Mouse (Mus musculus) hindbrain, embryonic 10.5 days (tissue): ENCODE results near the gene Pde11a. TPM values are rescaled to one million over a fixed set of nuclear protein-coding genes. Genes with fewer than 3 reads are reported as not detected.

Experiments used
- DNase-seq: peaks from one replicate; pipeline ENCODE4 v3.0.0-alpha.2; 2017; ENCODE audit warnings: low spot score
- H3K27ac ChIP-seq: fragments of 300-500 bp; sonication (generic); 2 replicates; pipeline ENCODE4 v1.5.1; 2016; ENCODE audit warnings: mild to moderate bottlenecking, moderate library complexity
- H3K27me3 ChIP-seq: fragments of 300-500 bp; sonication (generic); 2 replicates; pipeline ENCODE4 v1.6.1; 2016; ENCODE audit warnings: mild to moderate bottlenecking; ENCODE audit not compliant: poor library complexity, insufficient read depth, severe bottlenecking
- H3K36me3 ChIP-seq: fragments of 300-500 bp; sonication (generic); 2 replicates; pipeline ENCODE4 v1.6.1; 2016; ENCODE audit warnings: mild to moderate bottlenecking, moderate library complexity
- H3K4me1 ChIP-seq: fragments of 300-500 bp; sonication (generic); replicated peaks from 2 replicates; pipeline ENCODE4 v1.6.1; 2016; ENCODE audit warnings: mild to moderate bottlenecking
- H3K4me3 ChIP-seq: fragments of 300-500 bp; sonication (generic); 2 replicates; pipeline ENCODE4 v1.5.1; 2016; ENCODE audit warnings: mild to moderate bottlenecking, moderate library complexity
- H3K9me3 ChIP-seq: fragments of 300-500 bp; sonication (generic); 2 replicates; pipeline ENCODE4 v1.6.1; 2016; ENCODE audit warnings: mild to moderate bottlenecking, moderate library complexity
- WGBS: fragments of 180-500 bp; shearing (Covaris S2); methylation state at CpG from one replicate; pipeline ENCODE4 v1.1.7; 2016; 5-methylcytosine and 5-hydroxymethylcytosine counted together
- polyA plus RNA-seq: library from polyadenylated mRNA; unstranded; fragments of >200 nt; fragmentation: Nextera tagmentation; extraction: Ambion mirVana; gene quantifications from 2 replicates; pipeline ENCODE4 v1.2.1, GENCODE M21; 2016

The Pde11a gene
- polyA plus RNA-seq, 1 experiment from 2014 or later: 0.29 TPM

DNA sequence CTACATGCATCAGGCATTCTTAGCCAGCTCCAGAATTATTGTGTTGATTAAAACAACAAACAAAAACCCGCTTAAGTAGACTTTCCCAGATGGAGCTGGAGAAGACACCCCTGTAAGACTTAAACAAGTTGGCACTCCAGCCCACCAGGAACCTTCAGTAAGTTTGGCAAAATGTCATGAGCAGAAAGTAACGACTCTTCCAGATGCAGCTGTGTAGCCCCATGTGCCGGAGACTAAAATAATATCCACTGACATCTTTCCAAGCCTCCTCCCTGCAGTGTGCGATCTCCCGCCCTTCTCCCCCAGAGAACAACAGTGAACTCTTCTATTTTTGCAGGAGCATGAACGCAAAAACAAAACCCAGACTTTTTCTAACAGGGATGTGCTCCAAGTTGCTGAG lies 265.5 kb downstream of the Pde11a start:
- peaks cover 22% of the 10 kb centered on the region for H3K4me1 ChIP-seq
- H3K27ac ChIP-seq: no peak overlapping the region
- DNase-seq: no peak
- no peak overlapping the region for H3K4me3 ChIP-seq
- H3K9me3 ChIP-seq: no peaks in the 10 kb centered on the region
- H3K27me3 ChIP-seq: no peaks in the 10 kb centered on the region
- H3K36me3 ChIP-seq: no peaks in the 10 kb centered on the region
- 68% methylated on average over 6 of the region's 6 CpGs for WGBS

DNA sequence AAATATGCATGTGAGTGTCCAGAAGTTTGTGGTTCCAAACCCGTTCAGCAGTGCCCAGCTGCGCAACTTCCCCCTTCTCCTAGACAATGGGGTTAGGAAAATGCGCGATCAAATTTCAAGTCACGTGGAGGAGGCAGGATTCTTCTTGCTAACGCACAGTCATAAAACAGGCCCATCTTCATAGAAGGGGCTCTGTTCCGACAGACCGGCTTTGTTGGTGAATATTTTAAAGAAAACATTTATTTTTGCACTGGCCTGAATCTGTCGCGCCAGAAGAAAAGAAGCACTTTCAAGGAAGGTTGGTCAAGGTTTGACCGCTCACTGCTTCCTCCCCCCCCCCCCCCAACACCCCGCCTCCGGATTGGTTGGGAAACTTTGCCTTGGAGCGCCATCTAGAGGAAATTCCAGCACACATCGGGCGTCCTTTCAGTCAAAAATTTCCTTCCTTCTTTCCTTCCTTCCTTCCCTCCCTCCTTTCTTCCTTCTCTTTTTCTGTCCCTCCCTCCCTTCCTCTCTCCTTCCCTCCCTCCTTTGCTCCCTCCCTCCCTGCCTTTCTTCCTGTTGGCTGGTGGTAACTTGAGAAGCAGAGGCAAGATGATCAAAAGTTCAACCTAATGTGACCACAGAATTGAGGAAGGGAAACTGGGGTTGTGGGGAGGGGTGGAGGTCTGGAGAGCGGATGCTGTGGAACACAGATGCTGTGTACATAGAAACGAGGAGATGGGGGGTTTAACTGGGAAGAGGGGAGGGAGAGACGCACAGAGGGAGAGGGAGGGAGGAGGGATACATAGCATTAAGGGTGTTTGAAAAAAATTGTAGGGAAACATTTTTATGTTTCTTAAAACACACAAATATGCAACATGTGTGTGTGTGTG lies 267.9 kb downstream of the Pde11a start:
- no peaks in the 10 kb centered on the region for H3K27me3 ChIP-seq
- H3K4me1 ChIP-seq: peaks cover 22% of the 10 kb centered on the region
- no peaks in the 10 kb centered on the region for H3K36me3 ChIP-seq
- DNase-seq: peak; percentile 88
- peak overlapping the region; percentile 52 for H3K4me3 ChIP-seq
- peak overlapping the region; percentile 91 for H3K27ac ChIP-seq
- no peaks in the 10 kb centered on the region for H3K9me3 ChIP-seq
- 4% methylated on average over 19 of the region's 19 CpGs for WGBS

DNA sequence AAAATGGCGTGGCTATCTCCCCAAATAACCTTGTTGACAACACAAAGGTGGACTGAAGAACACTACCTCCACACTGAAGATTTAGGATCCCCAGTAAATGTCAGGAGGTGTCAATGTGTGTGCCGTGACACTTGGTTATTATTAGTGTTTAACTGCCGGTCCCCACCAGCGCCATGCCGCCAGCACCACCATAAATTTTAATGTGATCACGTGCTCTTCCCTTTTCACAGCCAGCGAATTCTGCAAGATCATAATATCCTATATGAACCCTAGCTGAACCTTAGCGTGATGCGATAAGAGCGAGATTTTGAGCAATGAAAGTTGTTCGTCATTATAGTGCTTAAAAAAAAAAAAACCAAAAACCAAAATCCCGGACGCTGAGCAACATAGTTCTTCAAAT lies 269.3 kb downstream of the Pde11a start:
- Histone ChIP-seq H3K4me3 (no peak overlapping the region), H3K27ac (peak overlapping the region; percentile 91), H3K36me3 (no peaks in the 10 kb centered on the region), H3K9me3 (no peaks in the 10 kb centered on the region), H3K27me3 (no peaks in the 10 kb centered on the region), H3K4me1 (peaks cover 22% of the 10 kb centered on the region)
- no peak for DNase-seq
- WGBS: 85% methylated on average over 13 of the region's 13 CpGs

DNA sequence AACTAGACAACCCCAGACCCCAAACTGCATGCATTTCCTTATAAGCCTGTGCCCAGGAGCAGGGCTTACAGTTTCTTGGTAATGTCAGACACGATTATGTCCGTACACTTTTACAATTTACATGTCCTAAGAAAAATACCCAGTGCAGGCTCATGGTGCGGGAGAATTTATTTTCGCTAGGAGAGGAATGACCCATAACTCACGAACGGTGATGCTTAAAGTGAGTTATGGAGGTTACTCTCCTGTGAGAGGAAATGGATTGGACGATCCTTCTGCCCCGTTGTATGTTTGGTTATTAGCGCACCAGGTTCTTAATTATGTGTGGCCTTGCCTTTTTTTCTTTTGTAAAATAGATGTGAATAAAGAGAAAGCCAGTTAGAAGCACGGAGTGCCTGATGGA lies 270.4 kb downstream of the Pde11a start:
- H3K9me3 ChIP-seq: no peaks in the 10 kb centered on the region
- WGBS: 90% methylated on average over 10 of the region's 10 CpGs
- no peaks in the 10 kb centered on the region for H3K36me3 ChIP-seq
- no peaks in the 10 kb centered on the region for H3K27me3 ChIP-seq
- no peak for DNase-seq
- peak overlapping the region; percentile 59; the same call in 1 of the 2 replicates for H3K27ac ChIP-seq
- no peak overlapping the region for H3K4me3 ChIP-seq
- H3K4me1 ChIP-seq: peaks cover 26% of the 10 kb centered on the region

DNA sequence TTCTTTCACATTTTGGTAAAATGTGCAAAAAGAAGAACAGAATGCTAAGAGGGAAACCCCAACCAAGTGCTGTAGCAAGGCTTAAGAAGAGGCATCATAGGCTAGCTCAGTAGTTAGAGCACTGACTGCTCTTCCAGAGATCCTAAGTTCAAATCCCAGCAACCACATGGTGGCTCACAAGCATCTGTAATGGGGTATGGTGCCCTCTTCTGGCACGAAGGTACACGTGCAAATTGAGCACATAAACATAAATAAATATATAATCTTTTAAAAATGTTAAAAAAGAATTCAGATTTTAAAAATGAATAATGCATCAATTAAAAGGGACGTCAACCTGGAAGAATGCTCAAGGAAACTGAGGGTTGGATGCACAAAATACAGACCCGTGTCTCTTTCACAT lies 271.4 kb downstream of the Pde11a start:
- Histone ChIP-seq H3K4me1 (peaks cover 26% of the 10 kb centered on the region), H3K9me3 (no peaks in the 10 kb centered on the region), H3K27ac (no peak overlapping the region), H3K36me3 (no peaks in the 10 kb centered on the region), H3K27me3 (0 out of 2 replicates have a peak, but pooled peaks cover 5% of the 10 kb centered on the region), H3K4me3 (no peak overlapping the region)
- 59% methylated on average over 4 of the region's 4 CpGs for WGBS
- DNase-seq: no peak

DNA sequence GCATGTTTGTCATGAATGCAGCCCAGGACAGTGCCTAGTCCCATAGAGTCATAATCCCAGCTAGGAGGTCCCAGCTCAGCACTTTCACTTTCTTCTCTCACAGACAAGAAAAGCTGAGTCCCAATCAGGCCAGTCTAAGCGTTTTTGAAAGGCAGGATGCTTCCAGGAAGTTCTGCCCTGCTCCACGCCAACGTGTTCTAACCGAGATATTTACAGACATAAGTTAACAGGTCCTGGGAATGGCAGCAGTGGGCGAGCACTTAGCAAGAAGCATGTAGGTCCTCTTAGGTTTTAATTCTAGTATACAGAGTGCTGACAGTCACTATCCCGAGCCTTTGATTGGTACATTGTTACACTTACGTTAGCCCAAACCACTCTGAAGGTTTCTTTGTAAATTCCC lies 273.3 kb downstream of the Pde11a start:
- no peak for DNase-seq
- no peaks in the 10 kb centered on the region for H3K36me3 ChIP-seq
- H3K9me3 ChIP-seq: no peaks in the 10 kb centered on the region
- H3K4me1 ChIP-seq: peaks cover 21% of the 10 kb centered on the region
- H3K4me3 ChIP-seq: no peak overlapping the region
- H3K27me3 ChIP-seq: 0 out of 2 replicates have a peak, but pooled peaks cover 9% of the 10 kb centered on the region
- H3K27ac ChIP-seq: no peak overlapping the region
- WGBS: 70% methylated on average over 7 of the region's 7 CpGs

DNA sequence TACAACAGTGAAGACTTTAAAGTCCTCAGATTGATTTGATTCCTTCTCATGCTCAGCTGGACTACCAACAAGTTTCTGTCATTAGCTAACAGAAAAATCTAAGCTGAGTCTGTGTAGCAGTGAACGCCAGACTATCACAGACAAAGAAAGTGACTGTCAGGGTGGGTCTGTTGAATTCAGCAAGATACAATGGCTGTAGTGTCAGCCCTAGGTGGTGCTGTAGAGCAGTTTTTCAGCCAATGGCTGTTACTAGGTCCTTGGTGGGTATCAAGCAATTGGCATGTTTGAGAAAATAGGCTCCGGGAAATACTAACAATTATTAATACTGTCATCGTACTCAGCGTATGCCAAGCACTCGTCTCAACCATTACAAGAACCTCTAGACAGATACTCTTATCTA lies 274.5 kb downstream of the Pde11a start:
- H3K27me3 ChIP-seq: 0 out of 2 replicates have a peak, but pooled peaks cover 9% of the 10 kb centered on the region
- no peaks in the 10 kb centered on the region for H3K9me3 ChIP-seq
- H3K4me1 ChIP-seq: peaks cover 21% of the 10 kb centered on the region
- no peak overlapping the region for H3K4me3 ChIP-seq
- peak overlapping the region; percentile 72 for H3K27ac ChIP-seq
- WGBS: 77% methylated on average over 5 of the region's 5 CpGs
- peak; percentile 52 for DNase-seq
- no peaks in the 10 kb centered on the region for H3K36me3 ChIP-seq

DNA sequence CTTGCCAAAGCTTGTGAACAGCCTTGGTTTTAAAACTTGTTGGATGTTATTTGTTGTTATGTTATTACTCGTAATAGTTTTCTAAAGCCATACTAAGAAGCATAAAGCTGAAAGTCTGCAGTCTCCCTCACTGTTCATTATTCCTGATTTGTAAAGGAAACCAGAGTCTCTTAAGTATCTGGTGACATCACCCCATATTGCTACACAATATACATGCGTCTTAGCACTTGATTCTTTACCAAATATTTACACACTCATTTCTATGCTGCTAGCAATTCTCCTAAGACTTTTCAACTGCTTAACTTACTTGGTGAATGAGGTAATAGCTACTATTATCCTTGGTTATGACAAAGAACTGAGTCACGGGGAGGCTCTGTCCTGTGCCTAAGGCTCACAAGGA lies 278.4 kb downstream of the Pde11a start:
- 87% methylated on average over 3 of the region's 3 CpGs for WGBS
- no peaks in the 10 kb centered on the region for H3K9me3 ChIP-seq
- DNase-seq: no peak

DNA sequence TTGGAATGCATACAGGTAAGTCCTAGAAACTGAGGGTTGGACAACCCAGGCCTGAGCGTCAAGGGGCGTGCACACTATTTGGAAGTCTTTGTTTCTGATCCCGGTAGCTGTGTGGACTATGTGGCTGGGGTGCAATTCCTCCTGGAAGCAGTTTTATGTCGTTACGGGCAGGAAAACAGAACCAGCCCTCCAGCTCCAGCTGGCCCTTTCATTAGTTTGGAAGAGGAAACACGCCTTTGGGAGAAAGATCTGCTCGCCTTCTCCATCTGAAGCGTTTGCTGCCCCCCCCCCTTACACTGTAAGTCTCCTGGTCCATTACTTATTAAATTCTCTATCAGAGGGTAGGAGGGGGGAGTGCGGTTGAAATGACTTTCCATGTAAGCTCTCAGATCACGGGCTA lies 279.0 kb downstream of the Pde11a start:
- Histone ChIP-seq H3K27me3 (peaks cover 23% of the 10 kb centered on the region; the same call in 1 of the 2 replicates), H3K36me3 (no peaks in the 10 kb centered on the region), H3K4me1 (peaks cover 55% of the 10 kb centered on the region), H3K9me3 (no peaks in the 10 kb centered on the region), H3K27ac (peak overlapping the region; percentile 76), H3K4me3 (no peak overlapping the region)
- no peak for DNase-seq
- WGBS: 75% methylated on average over 10 of the region's 10 CpGs

More for the DNA sequence above, 278.4 kb downstream of the Pde11a start:
- Histone ChIP-seq H3K4me3 (no peak overlapping the region), H3K4me1 (peaks cover 53% of the 10 kb centered on the region), H3K27ac (no peak overlapping the region), H3K36me3 (no peaks in the 10 kb centered on the region), H3K27me3 (peaks cover 23% of the 10 kb centered on the region; the same call in 1 of the 2 replicates)

DNA sequence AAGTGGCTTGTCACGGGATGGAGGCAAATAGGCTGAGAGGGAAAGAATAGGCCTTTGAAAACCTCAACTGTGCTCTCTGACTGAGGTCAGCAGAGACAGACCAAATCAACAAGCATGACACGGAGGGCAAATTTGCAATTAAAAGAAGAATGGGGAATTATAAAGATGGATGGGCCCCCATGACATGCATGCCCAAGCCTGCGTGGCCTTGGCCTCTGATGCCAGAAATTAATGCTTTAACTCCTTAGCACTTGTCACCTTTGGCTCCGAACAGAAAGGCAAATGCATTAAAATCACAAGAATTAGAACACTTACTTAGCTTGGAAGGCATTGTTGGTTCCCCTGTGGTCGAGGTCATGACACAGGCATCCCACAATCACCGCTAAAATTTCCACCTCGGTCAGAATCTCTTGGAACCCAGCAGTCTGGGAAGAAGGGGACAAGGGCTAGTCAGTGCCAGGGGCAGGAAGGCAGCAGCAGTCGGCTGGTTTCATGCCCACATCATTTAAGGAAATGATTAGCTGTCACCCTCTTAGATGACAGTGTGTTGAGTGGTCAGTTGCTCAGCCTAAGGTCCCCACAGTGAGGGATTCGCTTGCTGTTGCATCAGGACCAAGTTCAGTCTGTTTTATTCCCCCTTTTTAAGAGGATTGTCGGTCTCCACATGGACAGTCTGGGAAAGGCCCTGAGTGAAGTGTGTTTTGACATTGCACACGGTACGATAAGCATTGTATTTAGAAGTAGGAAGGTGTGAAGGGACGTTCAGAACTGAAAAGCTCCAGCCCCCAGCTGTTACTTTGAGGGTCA lies 279.7 kb downstream of the Pde11a start:
- 37% methylated on average over 13 of the region's 13 CpGs for WGBS
- peak; percentile 50 for DNase-seq
- H3K27ac ChIP-seq: peak overlapping the region; percentile 76
- peaks cover 23% of the 10 kb centered on the region; the same call in 1 of the 2 replicates for H3K27me3 ChIP-seq
- H3K9me3 ChIP-seq: no peaks in the 10 kb centered on the region
- H3K36me3 ChIP-seq: no peaks in the 10 kb centered on the region
- H3K4me3 ChIP-seq: no peak overlapping the region
- peaks cover 53% of the 10 kb centered on the region for H3K4me1 ChIP-seq

DNA sequence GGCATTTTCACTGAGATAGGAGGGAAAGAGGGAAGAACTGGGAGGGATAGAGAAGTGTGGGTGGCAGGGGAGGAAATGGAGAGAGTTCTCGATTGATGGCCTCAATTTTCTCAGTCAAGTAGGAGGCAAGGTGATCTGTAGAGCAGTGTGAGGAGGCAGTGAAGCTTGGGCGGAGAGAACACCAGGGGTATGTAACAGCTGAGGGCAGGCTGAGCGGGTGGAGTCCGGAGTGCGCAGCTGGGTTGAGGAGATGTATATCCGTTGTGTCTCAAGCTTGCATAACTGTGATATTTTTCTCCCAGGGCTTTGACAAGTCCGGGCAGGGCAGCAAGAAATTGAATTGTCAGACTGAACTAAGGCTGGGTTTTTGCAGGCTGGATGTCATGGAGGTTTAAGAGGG lies 281.0 kb downstream of the Pde11a start:
- Histone ChIP-seq H3K4me3 (no peak overlapping the region), H3K36me3 (no peaks in the 10 kb centered on the region), H3K4me1 (peaks cover 57% of the 10 kb centered on the region), H3K27ac (peak overlapping the region; percentile 73), H3K27me3 (peaks cover 18% of the 10 kb centered on the region; the same call in 1 of the 2 replicates), H3K9me3 (no peaks in the 10 kb centered on the region)
- no peak for DNase-seq
- WGBS: 89% methylated on average over 7 of the region's 7 CpGs

DNA sequence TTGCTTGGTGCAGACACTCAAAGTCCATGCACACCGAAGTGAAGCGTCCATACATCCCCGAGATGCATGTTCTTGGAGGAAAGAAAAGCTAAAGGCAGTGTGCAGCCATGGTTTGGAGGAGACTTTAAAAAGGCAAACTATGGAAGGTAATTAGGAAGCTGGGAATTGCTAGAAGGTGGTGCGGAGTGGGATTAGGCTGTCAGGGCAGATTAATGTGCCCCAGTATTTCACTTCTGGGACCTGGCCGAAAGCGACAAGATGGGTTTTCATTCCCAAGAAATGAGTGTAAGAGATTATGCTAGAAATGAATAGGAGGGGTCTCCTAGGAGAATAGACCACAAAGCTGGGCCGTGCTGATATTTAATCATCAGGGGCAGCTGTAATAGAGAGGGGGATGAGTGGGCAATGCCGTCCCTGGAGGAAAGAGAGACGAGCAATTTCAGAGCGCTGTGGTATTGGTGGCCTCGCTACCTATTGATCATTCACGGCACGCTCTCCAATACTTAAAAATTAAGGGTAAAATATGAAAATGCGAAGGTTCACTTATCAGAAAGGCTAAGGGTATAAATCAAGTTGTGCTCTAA lies 284.7 kb downstream of the Pde11a start:
- 87% methylated on average over 14 of the region's 14 CpGs for WGBS
- Histone ChIP-seq H3K9me3 (no peaks in the 10 kb centered on the region), H3K27ac (no peak overlapping the region; the same call in 1 of the 2 replicates), H3K36me3 (no peaks in the 10 kb centered on the region), H3K4me3 (no peak overlapping the region), H3K4me1 (peaks cover 55% of the 10 kb centered on the region), H3K27me3 (peaks cover 14% of the 10 kb centered on the region; the same call in 1 of the 2 replicates)
- no peak for DNase-seq
